Mouse (Mus musculus) embryonic facial prominence, embryonic 12.5 days (tissue): ENCODE measurements around the gene Lbx2. TPM values are rescaled to one million over a fixed set of nuclear protein-coding genes. Genes with fewer than 3 reads are reported as not detected.

Experiments used
- microRNA counts: library from miRNA; unstranded; fragments of <30 nt; microRNA quantifications from one replicate; lab custom pipeline; 2017
- microRNA-seq: library from miRNA; unstranded; fragments of <30 nt; microRNA quantifications from one replicate; pipeline ENCODE4, GENCODE M21; 2017
- polyA plus RNA-seq: library from polyadenylated mRNA; unstranded; fragments of >200 nt; fragmentation: Nextera tagmentation; extraction: Ambion mirVana; gene quantifications from 2 replicates; pipeline ENCODE4 v1.2.1, GENCODE M21; 2016

The Lbx2 gene
- polyA plus RNA-seq, 1 experiment from 2014 or later: 1.1 TPM

MicroRNA genes within 50 kb of the gene (microRNA counts, 519-probe panel; counts per million panel counts)
- 460 counts per million, percentile 65 among the panel's probes with 10 or more counts for microRNA mmu-miR-3470a+mmu-miR-3470b (lab: Ali Mortazavi, UCI)

Small RNA genes lying within 50 kb of the gene (microRNA-seq; reads per million reads assigned to microRNA genes)
- gene Mir3470a (not detected), gene Mir7040 (not detected)

Other genes with a start within 250 kb of the Lbx2 start
- 7.0 and 7.7 TPM in 2 replicates for gene Sema4f, start 146.6 kb upstream of the Lbx2 start, polyA plus RNA-seq
- gene M1ap, start 139.5 kb upstream of the Lbx2 start, polyA plus RNA-seq: 0.31 TPM in 2 replicates
- gene Dok1, start 52.9 kb upstream of the Lbx2 start, polyA plus RNA-seq: 11.0 and 11.8 TPM in 2 replicates
- 17.9 and 21.9 TPM in 2 replicates for gene Loxl3, start 52.2 kb upstream of the Lbx2 start, polyA plus RNA-seq
- gene Aup1, start 31.8 kb upstream of the Lbx2 start, polyA plus RNA-seq: 154 and 167 TPM in 2 replicates
- gene Htra2, start 31.1 kb upstream of the Lbx2 start, polyA plus RNA-seq: 74.1 and 77.8 TPM in 2 replicates
- gene Dqx1, start 28.5 kb upstream of the Lbx2 start, polyA plus RNA-seq: 1.5 and 1.6 TPM in 2 replicates
- gene Tlx2, start 16.1 kb upstream of the Lbx2 start, polyA plus RNA-seq: 8.2 and 11.8 TPM in 2 replicates
- 41.0 and 44.4 TPM in 2 replicates for gene Pcgf1, start 8.5 kb upstream of the Lbx2 start, polyA plus RNA-seq
- gene Ccdc142, start 15.2 kb downstream of the Lbx2 start, polyA plus RNA-seq: 2.9 and 4.1 TPM in 2 replicates
- gene Gm42688, start 15.2 kb downstream of the Lbx2 start, polyA plus RNA-seq: 3.5 and 4.2 TPM in 2 replicates
- gene Mrpl53, start 22.7 kb downstream of the Lbx2 start, polyA plus RNA-seq: 132 and 139 TPM in 2 replicates
- 54.9 and 55.2 TPM in 2 replicates for gene Mogs, start 29.1 kb downstream of the Lbx2 start, polyA plus RNA-seq
- 193 and 204 TPM in 2 replicates for gene Wbp1, start 35.2 kb downstream of the Lbx2 start, polyA plus RNA-seq
- 17.9 and 21.4 TPM in 2 replicates for gene Ino80b, start 39.1 kb downstream of the Lbx2 start, polyA plus RNA-seq
- gene Rtkn, start 49.1 kb downstream of the Lbx2 start, polyA plus RNA-seq: 51.3 and 54.6 TPM in 2 replicates
- 10.0 and 11.3 TPM in 2 replicates for gene Wdr54, start 70.0 kb downstream of the Lbx2 start, polyA plus RNA-seq
- 2.8 and 2.9 TPM in 2 replicates for gene 1700003E16Rik, start 70.0 kb downstream of the Lbx2 start, polyA plus RNA-seq
- gene Dctn1, start 79.6 kb downstream of the Lbx2 start, polyA plus RNA-seq: 121 and 126 TPM in 2 replicates
- 0.62 and 1.1 TPM in 2 replicates for gene Slc4a5, start 133.5 kb downstream of the Lbx2 start, polyA plus RNA-seq
- gene Mthfd2, start 239.5 kb downstream of the Lbx2 start, polyA plus RNA-seq: 36.4 and 39.7 TPM in 2 replicates
- gene Mob1a, start 239.6 kb downstream of the Lbx2 start, polyA plus RNA-seq: 62.8 and 71.0 TPM in 2 replicates